Mouse (Mus musculus) kidney, postnatal 14 days (tissue): ENCODE measurements at regions not wholly inside any gene's neighbourhood (a gene's known extent, or its start where the extent isn't known, plus 50 kb on each side); places are given as distances from the start of the nearest gene placed in this dataset.

Experiments
- DNase-seq: peaks from one replicate; pipeline ENCODE4 v3.0.0; 2022; ENCODE audit warnings: mixed read lengths

DNA sequence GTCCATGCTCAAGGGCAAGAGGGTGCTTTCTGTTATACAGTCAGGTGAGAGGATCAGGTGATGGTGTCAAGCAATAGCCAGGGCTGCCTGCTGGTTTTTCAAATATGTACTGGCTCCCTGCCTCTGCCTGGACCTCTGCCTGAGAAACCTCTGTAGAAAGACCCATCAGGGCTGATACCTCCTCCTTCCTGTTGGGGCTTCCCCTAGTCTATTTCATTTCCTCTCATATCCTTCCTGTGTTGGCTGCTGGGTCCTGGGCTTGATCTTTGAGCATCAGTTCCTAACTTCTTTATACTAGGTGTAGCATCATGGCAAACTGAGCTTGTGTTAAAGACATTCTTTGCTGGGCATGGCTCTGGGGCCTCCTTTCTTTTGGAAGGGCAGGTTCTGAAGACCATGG lies 89.5 kb downstream of the Tmem38b start:
- peak; percentile 13 for DNase-seq

- DNase-seq, result peak; percentile 69
These were observed 93.3 kb downstream of the Tmem38b start for GRCm38 (mm10) chr4:53919188-53919587.

DNA sequence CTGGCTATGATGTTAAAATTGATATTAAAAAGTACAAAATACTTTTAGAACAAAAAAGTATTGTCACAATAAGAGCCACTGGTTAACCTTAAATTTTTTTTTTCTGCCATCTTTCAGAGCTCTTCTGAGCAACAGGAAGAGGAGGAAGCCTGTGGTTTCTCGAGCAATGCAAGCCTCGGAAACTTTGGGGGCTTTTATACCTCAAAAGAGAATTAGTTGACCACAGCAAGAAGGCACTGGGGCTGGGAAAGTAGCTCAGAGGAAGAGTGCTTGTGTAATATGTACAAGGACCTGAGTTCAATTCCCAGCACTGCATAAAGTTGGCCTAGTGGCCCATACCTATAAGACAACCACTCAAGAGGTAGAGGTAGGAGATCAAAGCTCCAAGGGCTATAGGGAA lies 94.7 kb downstream of the Tmem38b start:
- DNase-seq, result no peak

DNA sequence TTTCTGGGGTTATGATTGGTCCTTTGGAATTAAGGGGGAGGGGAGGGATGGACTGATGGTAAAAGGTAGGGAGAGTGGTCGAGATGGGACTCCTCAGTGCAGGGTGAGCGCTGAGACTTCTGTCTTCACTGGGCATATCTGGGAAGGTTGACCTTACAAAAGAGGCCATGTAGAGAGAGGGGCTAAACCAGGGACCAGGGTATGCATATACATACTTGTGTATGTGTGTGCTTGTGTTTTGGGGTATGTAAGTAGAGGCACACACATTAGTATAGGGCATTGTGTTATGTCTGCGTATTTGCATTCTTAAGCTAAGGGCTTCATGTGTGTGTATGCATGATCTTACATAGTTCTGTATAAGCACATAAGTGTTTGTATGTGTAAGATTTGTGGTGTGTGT lies 105.2 kb downstream of the Tmem38b start:
- no peak for DNase-seq

DNA sequence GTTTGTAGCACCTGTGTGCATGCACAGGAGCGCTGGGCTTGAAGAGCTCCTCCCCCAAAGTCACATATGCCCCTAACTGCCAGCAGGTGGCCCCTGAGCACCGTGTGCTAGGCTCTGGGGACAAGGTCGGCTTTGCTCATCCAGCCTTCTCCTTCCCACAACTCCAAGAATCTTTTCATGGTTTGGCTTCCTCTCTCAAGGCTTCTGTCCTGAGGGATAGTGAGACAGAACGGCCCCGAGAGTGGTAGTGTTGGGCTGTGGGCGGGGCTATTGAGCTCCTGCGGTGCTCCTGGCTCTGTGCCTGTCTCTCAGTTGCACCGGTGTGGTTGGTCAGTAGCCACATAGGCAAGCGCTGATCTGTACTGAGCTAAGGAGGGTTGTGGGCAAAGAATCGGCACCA lies 105.7 kb downstream of the Tmem38b start:
- peak; percentile 61 for DNase-seq

- DNase-seq, result no peak
These were observed 109.5 kb downstream of the Tmem38b start for GRCm38 (mm10) chr4:53935306-53935705.

- no peak for DNase-seq
These were observed 122.9 kb downstream of the Tmem38b start for GRCm38 (mm10) chr4:53948736-53949135.

DNA sequence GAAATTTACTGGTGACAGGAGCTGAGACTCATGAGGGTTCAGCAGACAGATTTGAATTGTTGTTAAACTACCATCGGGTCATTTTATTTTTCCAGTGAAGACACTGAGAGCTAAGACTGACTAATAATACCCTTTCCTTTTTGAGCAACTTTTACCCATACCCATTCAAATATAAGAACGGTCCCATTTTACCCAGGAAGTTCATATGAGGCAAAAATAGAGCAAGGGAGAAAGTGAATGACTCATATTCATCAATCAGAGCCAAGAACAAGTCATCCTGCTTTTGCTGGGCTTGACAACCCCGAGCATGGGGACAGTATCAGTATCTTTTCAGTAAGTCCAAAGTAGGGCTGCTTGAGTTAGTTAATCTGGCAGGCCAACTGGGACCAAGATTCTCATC lies 123.3 kb downstream of the Tmem38b start:
- no peak for DNase-seq

- no peak for DNase-seq
These were observed 124.7 kb downstream of the Tmem38b start for GRCm38 (mm10) chr4:53950496-53950895.

DNA sequence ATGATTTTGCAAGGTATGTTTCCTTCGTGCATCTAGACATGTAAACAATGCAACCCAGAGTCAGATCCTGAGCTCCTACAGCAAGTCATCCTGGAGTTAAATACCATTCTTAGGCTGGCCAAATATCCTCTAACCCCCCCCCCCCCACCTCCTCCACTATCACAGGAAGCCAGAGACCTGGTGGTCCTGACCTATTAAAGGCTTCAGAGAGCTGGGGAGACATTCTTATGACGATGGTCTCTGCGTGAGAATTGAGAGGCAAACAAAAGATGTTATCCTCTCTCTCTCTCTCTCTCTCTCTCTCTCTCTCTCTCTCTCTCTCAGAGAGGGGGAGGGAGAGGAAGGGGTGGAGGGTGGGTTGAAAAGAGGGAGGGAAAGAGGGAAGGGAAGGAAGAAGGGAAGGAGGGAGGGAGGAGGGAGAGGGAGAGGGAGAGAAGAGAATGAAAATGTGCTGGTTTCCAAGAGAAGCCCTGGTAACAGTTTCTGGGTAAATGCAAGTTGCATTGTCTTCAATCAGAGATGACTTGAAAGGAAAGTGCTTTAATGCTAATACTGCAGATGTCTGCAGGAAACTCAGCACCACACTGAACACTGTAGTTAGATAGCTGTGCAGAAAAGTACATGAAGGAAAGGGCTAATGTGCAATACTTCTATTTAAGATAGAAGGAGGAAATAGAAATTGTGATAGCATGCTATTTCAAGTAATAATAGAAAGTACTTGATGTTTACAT lies 125.3 kb downstream of the Tmem38b start:
- DNase-seq, result no peak

- DNase-seq, result no peak
These were observed 125.9 kb downstream of the Tmem38b start for GRCm38 (mm10) chr4:53951734-53952109.

DNA sequence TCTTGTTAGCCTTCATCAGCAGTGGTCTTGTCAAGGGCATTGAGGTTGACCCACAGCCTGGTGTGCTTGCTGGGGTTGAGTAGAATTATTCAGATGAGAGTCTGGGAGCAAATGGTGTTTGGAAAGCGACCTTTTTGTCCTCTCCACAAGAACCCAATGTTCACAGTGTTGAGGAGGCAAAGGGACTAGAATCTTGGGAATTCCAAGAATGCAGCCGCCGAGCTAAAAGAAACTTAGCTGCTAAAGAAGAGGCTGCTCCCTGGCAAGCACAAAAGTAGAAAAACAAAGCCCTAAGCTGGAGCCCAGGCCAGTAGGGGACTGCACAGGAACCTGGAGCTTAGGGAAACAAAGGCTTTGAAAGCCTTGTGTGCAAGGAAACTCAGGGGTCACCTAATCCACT lies 126.4 kb downstream of the Tmem38b start:
- peak; percentile 60 for DNase-seq

DNA sequence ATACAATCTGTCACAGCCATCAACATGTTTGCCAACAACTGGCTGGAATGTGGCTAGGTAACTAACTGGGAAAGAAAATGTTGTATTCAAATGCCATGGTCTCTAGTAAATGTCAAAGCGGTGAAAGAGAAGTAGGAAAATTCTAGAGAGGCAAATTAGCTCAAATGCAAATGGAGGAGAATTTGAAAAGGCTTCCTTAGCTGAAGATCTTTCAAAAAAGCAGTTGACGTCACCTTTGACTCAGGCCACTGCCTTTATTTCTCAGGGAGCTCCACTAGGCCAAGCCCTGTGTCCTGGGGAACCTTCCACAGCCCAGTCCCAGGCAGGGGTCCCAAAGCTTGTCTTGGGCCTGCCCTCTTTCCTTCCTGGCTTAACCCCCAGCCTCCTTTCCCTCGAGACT lies 136.6 kb downstream of the Tmem38b start:
- DNase-seq, result no peak

- no peak for DNase-seq
These were observed 144.6 kb downstream of the Tmem38b start for GRCm38 (mm10) chr4:53970461-53970860.

DNA sequence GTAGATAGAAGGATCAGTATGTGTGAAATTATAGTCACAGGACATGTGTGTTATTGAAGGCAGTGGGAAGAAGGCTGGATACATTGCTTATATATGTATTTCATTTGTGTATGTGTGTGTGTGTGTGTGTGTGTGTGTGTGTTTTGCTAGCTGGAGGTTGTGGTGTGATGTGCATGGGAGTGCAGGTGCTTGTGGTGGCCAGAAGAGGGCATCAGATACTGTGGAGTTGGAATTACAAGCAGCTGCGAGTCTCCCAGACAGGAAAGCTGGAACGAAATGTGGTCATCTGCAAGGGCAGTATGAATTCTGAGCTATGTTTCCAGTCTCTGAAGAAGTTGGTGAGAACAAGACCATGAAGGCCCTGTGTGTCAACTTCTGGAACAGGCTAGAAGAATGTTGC lies 145.1 kb downstream of the Tmem38b start:
- DNase-seq, result no peak

- DNase-seq, result peak; percentile 34
These were observed 150.3 kb downstream of the Tmem38b start for GRCm38 (mm10) chr4:53976036-53976638.

DNA sequence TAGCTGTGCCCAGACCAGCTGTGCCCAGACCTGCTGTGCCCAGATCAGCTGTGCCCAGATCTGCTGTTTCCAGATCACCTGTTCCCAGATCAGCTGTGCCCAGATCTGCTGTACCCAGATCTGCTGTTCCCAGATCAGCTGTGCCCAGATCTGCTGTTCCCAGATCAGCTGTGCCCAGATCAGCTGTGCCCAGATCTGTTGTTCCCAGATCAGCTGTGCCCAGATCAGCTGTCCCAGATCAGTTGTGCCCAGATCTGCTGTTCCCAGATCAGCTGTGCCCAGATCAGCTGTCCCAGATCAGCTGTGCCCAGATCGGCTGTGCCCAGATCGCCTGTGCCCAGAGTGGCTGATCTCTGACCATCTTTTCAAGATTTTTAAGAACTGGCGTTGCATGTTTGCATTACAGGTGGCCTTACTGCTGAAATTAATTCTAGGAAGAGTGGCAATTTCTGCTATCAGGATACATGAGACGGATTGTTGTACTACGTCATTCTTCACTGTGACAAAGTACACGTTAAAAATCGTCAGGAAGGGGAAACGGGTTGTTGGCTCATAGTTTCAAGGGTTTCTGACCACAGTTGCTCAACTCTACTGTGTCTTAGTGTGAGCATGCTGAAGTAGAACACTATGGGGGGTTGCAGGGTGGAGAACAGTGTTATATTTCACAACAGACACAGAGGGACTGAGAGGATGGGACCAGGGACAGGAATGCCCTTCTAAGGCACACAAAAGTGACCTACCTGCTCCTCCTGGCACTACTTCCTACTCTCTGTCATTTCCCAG lies 160.9 kb downstream of the Tmem38b start:
- DNase-seq, result no peak

DNA sequence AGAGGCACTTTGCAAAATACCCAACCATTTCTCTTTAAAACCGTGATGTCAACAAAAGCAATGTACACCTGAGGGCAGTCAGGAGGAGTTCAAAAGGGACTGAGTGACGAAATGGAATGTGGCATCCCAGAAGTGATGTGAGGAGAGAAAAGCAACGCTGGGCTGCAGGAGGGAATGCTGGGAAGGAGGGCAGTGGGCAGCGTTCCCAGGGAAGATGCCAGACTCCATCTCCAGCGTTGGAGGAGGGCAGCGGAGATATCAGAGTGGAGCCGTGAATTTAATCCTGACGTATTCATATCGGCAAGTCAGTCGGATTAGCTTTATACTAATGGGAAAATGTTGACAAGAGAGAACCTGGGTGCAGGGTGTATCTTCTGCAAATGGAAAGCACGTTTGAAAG lies 161.7 kb downstream of the Tmem38b start:
- no peak for DNase-seq

- peak; percentile 2 for DNase-seq
These were observed 195.4 kb downstream of the Tmem38b start for GRCm38 (mm10) chr4:54021069-54021829.

GRCm38 (mm10) chr4:54021861-54022385 lies 196.1 kb downstream of the Tmem38b start:
- no peak for DNase-seq

DNA sequence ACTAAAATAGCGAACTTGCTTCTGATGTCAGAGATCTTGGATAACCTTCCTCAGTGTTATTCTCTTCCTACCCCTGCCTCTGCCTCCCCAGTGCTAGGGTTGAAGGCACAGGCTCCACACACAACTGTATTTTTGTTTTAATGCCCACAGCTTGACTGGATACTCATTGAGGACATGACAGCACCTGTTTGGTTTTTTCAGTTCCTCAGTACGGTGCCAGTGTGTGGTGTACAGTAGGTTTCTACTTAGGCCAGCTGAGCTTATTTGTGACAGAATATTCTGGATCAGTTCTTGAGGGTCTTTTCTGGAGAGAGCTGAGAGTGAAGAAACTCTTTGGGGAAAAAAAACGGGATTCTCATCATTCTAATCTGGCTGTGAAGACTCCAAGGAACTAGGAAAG lies 201.1 kb downstream of the Tmem38b start:
- DNase-seq, result no peak

DNA sequence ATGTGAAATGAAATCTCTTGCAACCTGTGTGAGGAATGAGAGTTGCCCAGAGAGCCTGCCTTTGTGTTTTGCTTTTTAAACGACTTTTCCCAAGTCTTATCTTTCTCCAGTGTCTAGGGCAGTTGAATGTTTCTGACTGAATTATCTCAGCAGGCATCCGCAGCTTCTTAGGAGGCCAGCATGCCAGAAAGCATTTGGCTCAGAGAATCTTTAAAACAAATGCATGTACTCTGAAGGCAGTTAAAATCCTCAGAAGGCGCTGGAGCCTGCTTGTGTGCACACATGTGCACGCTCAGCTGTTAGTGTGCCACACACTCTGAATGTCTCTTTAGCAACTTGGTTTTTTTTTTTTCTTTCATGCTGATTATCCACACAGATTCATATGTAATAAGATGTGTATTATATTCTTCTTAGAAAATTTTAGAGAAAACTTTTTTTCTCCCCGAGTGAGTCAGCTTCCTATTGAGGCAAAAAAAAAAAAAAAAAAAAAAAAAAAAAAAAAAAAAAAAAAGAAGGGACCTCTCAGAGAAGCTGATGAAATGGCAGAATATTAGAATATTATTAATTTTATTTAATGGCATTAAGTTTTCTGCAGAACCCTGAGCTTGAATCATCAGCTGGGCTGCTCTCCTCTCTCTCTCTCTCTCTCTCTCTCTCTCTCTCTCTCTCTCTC lies 201.9 kb downstream of the Tmem38b start:
- no peak for DNase-seq
